15 mouse cellular contexts compared by ENCODE assay signal in genomic region chr11:76388711-76389110, GRCm38 (mm10). TPM values are rescaled to one million over a fixed set of nuclear protein-coding genes. Genes with fewer than 3 reads are reported as not detected.
DNase-seq lines count a peak whose midpoint lies in the region; ATAC-seq lines count a peak whose summit lies in the region.
"Had no signal": no experiment of that assay in that cellular context is flagged by ENCODE, and none has a peak within 500 bp of the region (broad histone marks: within the 10 kb centered on the region; RNA-seq: fewer than 3 reads in every experiment).

No protein-coding gene starts in this region.

- no peak overlapping the region for H3K9ac ChIP-seq in neural tube, embryonic 12.5 days
- H3K9ac ChIP-seq in hindbrain, embryonic 12.5 days, result no peak overlapping the region
- no peak overlapping the region for H3K9ac ChIP-seq in midbrain, embryonic 12.5 days (replicated peaks)
- H3K9ac ChIP-seq: liver, embryonic 14.5 days had no signal

- no peak for DNase-seq in neural tube, embryonic 10.5 days (ENCODE audit: extremely low spot score, low spot score)
- no peak for DNase-seq in kidney, postnatal 10 days
- no peak for DNase-seq in ovary, postnatal 36 days (ENCODE audit: low spot score)
- no peak for DNase-seq in right cerebral cortex, postnatal 4 days
- DNase-seq: adrenal gland, postnatal 36 days; cerebellum, adult 2 months; heart, adult 2 months; kidney, postnatal 4 days; thymus, postnatal 14 days had no signal

- no peaks in the 10 kb centered on the region for H3K9me3 ChIP-seq in neural tube, embryonic 12.5 days
- no peaks in the 10 kb centered on the region for H3K9me3 ChIP-seq in hindbrain, embryonic 12.5 days (replicated peaks)
- no peaks in the 10 kb centered on the region for H3K9me3 ChIP-seq in midbrain, embryonic 12.5 days

- no peak for ATAC-seq in neural tube, embryonic 12.5 days (ENCODE audit: low FRiP score, low read depth)
- ATAC-seq in hindbrain, embryonic 12.5 days (ENCODE audit: low FRiP score), result no peak
- no peak for ATAC-seq in midbrain, embryonic 12.5 days (ENCODE audit: low FRiP score, low read depth)
- no peak for ATAC-seq in CD4-positive, CD25-positive, alpha-beta regulatory T cell, adult 4 months

- peaks cover 28% of the 10 kb centered on the region for H3K4me1 ChIP-seq in neural tube, embryonic 12.5 days
- peaks cover 30% of the 10 kb centered on the region for H3K4me1 ChIP-seq in hindbrain, embryonic 12.5 days
- H3K4me1 ChIP-seq in midbrain, embryonic 12.5 days, result peaks cover 43% of the 10 kb centered on the region

- H3K27ac ChIP-seq in neural tube, embryonic 12.5 days, result no peak overlapping the region
- no peak overlapping the region for H3K27ac ChIP-seq in hindbrain, embryonic 12.5 days
- H3K27ac ChIP-seq in midbrain, embryonic 12.5 days (replicated peaks), result 0 out of 2 replicates have a peak overlapping the region, but pooled peaks have one; percentile 31
- H3K27ac ChIP-seq: heart, adult 2 months; left cerebral cortex, adult 2 months; liver, embryonic 14.5 days had no signal

- no peaks in the 10 kb centered on the region for H3K27me3 ChIP-seq in neural tube, embryonic 12.5 days (replicated peaks)
- H3K27me3 ChIP-seq in hindbrain, embryonic 12.5 days, result no peaks in the 10 kb centered on the region
- no peaks in the 10 kb centered on the region for H3K27me3 ChIP-seq in midbrain, embryonic 12.5 days

- peak overlapping the region; percentile 31 for H3K4me2 ChIP-seq in neural tube, embryonic 12.5 days (replicated peaks)
- peak overlapping the region; percentile 22; the same call in 1 of the 2 replicates for H3K4me2 ChIP-seq in hindbrain, embryonic 12.5 days (replicated peaks)
- peak overlapping the region; percentile 24 for H3K4me2 ChIP-seq in midbrain, embryonic 12.5 days (replicated peaks)

- H3K4me3 ChIP-seq in neural tube, embryonic 12.5 days, result no peak overlapping the region
- H3K4me3 ChIP-seq in hindbrain, embryonic 12.5 days, result no peak overlapping the region
- no peak overlapping the region for H3K4me3 ChIP-seq in midbrain, embryonic 12.5 days
- H3K4me3 ChIP-seq: heart, adult 2 months; left cerebral cortex, adult 2 months had no signal

- 22% methylated on average over 7 of the region's 7 CpGs for WGBS in neural tube, embryonic 12.5 days
- WGBS in hindbrain, embryonic 12.5 days, result 17% methylated on average over 7 of the region's 7 CpGs
- 12% methylated on average over 7 of the region's 7 CpGs for WGBS in midbrain, embryonic 12.5 days

- peaks cover 12% of the 10 kb centered on the region for H3K36me3 ChIP-seq in neural tube, embryonic 12.5 days
- no peaks in the 10 kb centered on the region for H3K36me3 ChIP-seq in hindbrain, embryonic 12.5 days
- H3K36me3 ChIP-seq in midbrain, embryonic 12.5 days, result 0 out of 2 replicates have a peak, but pooled peaks cover 15% of the 10 kb centered on the region

RNA-seq across cellular contexts. Expression of gene Nxn, which starts 10.2 kb away (rescaled TPM):
- 64.1 and 64.4 TPM in 2 replicates for polyA plus RNA-seq in neural tube, embryonic 12.5 days (2016; fragmentation: Nextera tagmentation; extraction: Ambion mirVana)
- 54.3 and 57.3 TPM in 2 replicates for polyA plus RNA-seq in hindbrain, embryonic 12.5 days (2016; fragmentation: Nextera tagmentation; extraction: Ambion mirVana)
- 56.9 and 69.4 TPM in 2 replicates for polyA plus RNA-seq in midbrain, embryonic 12.5 days (2016; fragmentation: Nextera tagmentation; extraction: Ambion mirVana)
- 1 to 10 TPM; 1.3 to 2.0 TPM for polyA plus RNA-seq in CD4-positive, CD25-positive, alpha-beta regulatory T cell, adult 4 months (2017; shearing (Covaris generic))

RNA-seq across cellular contexts. Expression of gene Timm22, which starts 18.0 kb away (rescaled TPM):
- polyA plus RNA-seq in neural tube, embryonic 12.5 days (2016; fragmentation: Nextera tagmentation; extraction: Ambion mirVana), result 120 and 132 TPM in 2 replicates
- polyA plus RNA-seq in hindbrain, embryonic 12.5 days (2016; fragmentation: Nextera tagmentation; extraction: Ambion mirVana), result 111 and 113 TPM in 2 replicates
- 98.8 and 113 TPM in 2 replicates for polyA plus RNA-seq in midbrain, embryonic 12.5 days (2016; fragmentation: Nextera tagmentation; extraction: Ambion mirVana)
- 10 to 100 TPM; 55.6 to 64.4 TPM for polyA plus RNA-seq in CD4-positive, CD25-positive, alpha-beta regulatory T cell, adult 4 months (2017; shearing (Covaris generic))

Comparison
In these comparisons a context has a peak if more than half of its experiments do, and no peak if none do; other contexts are left out.
1. RNA of gene Nxn, which starts 10.2 kb away (polyA plus RNA-seq): 64.1 to 64.4 TPM in neural tube, embryonic 12.5 days, 54.3 to 57.3 TPM in hindbrain, embryonic 12.5 days and 56.9 to 69.4 TPM in midbrain, embryonic 12.5 days; 1.3 to 2.0 TPM in CD4-positive, CD25-positive, alpha-beta regulatory T cell, adult 4 months; every median in the first group is over 10 times any median in the second.
2. Peak in every context shown above with its lines, with median percentiles within 50 percentile points of each other: H3K4me2 ChIP-seq.